Mouse (Mus musculus) cerebellum, adult 2 months (tissue): ENCODE measurements around the gene Pdzph1. TPM values are rescaled to one million over a fixed set of nuclear protein-coding genes. Genes with fewer than 3 reads are reported as not detected.

Experiments used
- DNase-seq, 2 experiments: peaks; one replicate each; pipeline ENCODE4 v3.0.0; 2021
- H3K27ac ChIP-seq: fragments of 200-500 bp; 2 replicates; pipeline ENCODE4 v1.5.1; 2012; ENCODE audit warnings: low read length, control low read depth, inconsistent platforms; ENCODE audit not compliant: insufficient read depth
- H3K27me3 ChIP-seq: fragments of 200-500 bp; 2 replicates; pipeline ENCODE4 v1.6.1; 2012; ENCODE audit warnings: inconsistent platforms, mild to moderate bottlenecking, low read length, moderate library complexity; ENCODE audit not compliant: control insufficient read depth, insufficient read depth
- H3K4me1 ChIP-seq: fragments of 200-500 bp; 2 replicates; pipeline ENCODE4 v1.6.1; 2011; ENCODE audit warnings: low read length; ENCODE audit not compliant: control insufficient read depth, insufficient read depth
- H3K4me3 ChIP-seq: fragments of 200-500 bp; replicated peaks from 2 replicates; pipeline ENCODE3; 2011; ENCODE audit warnings: mild to moderate bottlenecking, low read depth, low read length, control low read depth; ENCODE audit not compliant: insufficient read depth
- CTCF ChIP-seq: fragments of 200-500 bp; IDR thresholded peaks from 2 replicates; pipeline ENCODE4 v1.5.1; 2011; ENCODE audit warnings: low read depth, mild to moderate bottlenecking, control low read depth, low read length, moderate library complexity, borderline replicate concordance; ENCODE audit not compliant: insufficient read depth
- POLR2A ChIP-seq: fragments of 200-500 bp; IDR thresholded peaks from 2 replicates; pipeline ENCODE4 v1.6.1; 2011; ENCODE audit warnings: low read length, control low read depth, borderline replicate concordance; ENCODE audit not compliant: insufficient read depth
- WGBS: fragments of 180-500 bp; shearing (Covaris S2); methylation state at CpG from one replicate; pipeline ENCODE4 v1.1.7; 2018; 5-methylcytosine and 5-hydroxymethylcytosine counted together
- polyA plus RNA-seq: library from polyadenylated mRNA; depleted of rRNA; stranded (reverse); fragments of >200 nt; gene quantifications from 2 replicates; pipeline ENCODE4 v1.2.3, GENCODE M21; 2012

Pdzph1 gene
- polyA plus RNA-seq, 1 experiment: 1.6 TPM

GRCm38 (mm10) chr17:58937533-58937932, 53.6 kb downstream of the Pdzph1 start:
- WGBS: 10% methylated on average over 4 of the region's 4 CpGs
- Histone ChIP-seq H3K4me3 (no peak overlapping the region), H3K27ac (no peak overlapping the region), H3K4me1 (no peaks in the 10 kb centered on the region), H3K27me3 (no peaks in the 10 kb centered on the region)
- DNase-seq: no peak
- TF ChIP-seq POLR2A (no peak), CTCF (no peak)

DNA sequence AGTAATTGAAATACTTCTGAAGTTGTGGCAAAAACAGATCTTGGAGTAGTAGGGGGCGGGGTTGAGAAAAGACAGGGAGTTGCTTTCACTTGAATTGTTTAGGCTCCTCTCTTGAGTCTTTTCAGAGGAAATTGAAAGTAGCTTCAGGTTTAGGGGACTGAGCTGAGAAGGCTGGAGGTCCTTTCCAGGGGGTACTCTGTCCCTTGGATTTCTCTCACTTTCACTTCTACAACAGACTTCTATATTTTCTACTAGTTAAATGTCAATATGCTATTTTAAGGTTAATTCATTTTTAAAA, 58.2 kb downstream of the Pdzph1 start:
- TF ChIP-seq POLR2A (no peak), CTCF (no peak)
- Histone ChIP-seq H3K4me1 (no peaks in the 10 kb centered on the region), H3K4me3 (no peak overlapping the region), H3K27ac (no peak overlapping the region), H3K27me3 (no peaks in the 10 kb centered on the region)
- WGBS: 50% methylated on average over 1 of the region's 1 CpGs
- DNase-seq: no peak

GRCm38 (mm10) chr17:58932279-58932982, 58.7 kb downstream of the Pdzph1 start:
- Histone ChIP-seq H3K27ac (no peak overlapping the region), H3K27me3 (no peaks in the 10 kb centered on the region), H3K4me1 (no peaks in the 10 kb centered on the region), H3K4me3 (no peak overlapping the region)
- no peak for DNase-seq
- TF ChIP-seq POLR2A: no peak
- TF ChIP-seq CTCF: no peak
- 14% methylated on average over 2 of the region's 2 CpGs for WGBS

GRCm38 (mm10) chr17:58924754-58925546, 66.2 kb downstream of the Pdzph1 start:
- WGBS: 77% methylated on average over 10 of the region's 10 CpGs
- DNase-seq: no peak
- H3K27ac ChIP-seq: no peak overlapping the region
- no peaks in the 10 kb centered on the region for H3K4me1 ChIP-seq
- H3K27me3 ChIP-seq: no peaks in the 10 kb centered on the region
- TF ChIP-seq CTCF (no peak), POLR2A (no peak)
- H3K4me3 ChIP-seq: no peak overlapping the region

GRCm38 (mm10) chr17:58923901-58924476, 67.2 kb downstream of the Pdzph1 start:
- no peaks in the 10 kb centered on the region for H3K27me3 ChIP-seq
- DNase-seq: no peak
- no peaks in the 10 kb centered on the region for H3K4me1 ChIP-seq
- TF ChIP-seq CTCF: no peak
- no peak for TF ChIP-seq POLR2A
- no peak overlapping the region for H3K27ac ChIP-seq
- H3K4me3 ChIP-seq: no peak overlapping the region
- WGBS: 57% methylated on average over 11 of the region's 11 CpGs

DNA sequence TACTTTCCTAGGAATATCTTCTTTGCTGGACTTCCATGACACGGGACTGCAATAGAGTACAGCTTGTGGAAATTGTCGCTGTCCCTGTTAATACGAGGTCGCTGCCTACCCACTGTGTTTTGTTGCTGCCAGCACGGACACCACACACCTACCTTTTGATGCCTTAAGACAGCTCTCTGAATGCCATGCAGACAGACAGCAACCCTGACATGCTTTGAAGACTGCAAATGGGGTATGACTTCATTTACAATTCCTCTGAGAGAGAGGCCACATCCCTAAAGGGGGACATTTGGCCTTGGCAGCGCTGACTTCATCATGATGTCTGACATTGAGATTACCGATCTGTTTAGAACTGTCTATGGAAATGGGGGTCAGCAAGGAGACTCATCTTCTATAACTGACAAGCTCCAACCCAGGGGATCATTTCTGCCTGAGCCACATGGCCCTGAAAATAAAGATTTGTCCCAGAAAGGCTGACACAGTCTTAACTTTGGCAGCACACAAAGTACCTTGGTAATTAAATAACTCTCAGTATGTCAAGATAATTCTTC, 67.8 kb downstream of the Pdzph1 start:
- Histone ChIP-seq H3K4me3 (no peak overlapping the region), H3K4me1 (no peaks in the 10 kb centered on the region), H3K27me3 (no peaks in the 10 kb centered on the region), H3K27ac (no peak overlapping the region)
- WGBS: 41% methylated on average over 7 of the region's 7 CpGs
- DNase-seq: no peak
- TF ChIP-seq CTCF (no peak), POLR2A (no peak)

DNA sequence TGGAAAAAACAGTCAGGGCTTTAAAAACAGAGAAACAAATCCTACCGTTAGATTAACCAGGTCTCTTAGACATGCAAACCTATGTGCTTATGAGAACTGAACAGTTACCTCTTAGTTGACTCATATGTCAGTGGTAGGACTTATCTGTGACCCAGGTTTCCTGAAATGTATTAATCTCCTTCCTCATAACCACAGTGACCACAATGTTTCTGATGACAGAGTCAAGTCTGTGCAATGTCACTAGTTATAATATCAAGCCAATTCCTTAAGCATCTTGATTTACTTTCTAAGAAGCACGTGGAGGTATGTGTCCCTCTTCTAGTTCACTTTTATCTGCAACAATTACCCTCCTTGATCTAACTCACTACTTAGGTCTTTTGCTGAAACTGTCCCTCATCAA, 68.4 kb downstream of the Pdzph1 start:
- Histone ChIP-seq H3K4me3 (no peak overlapping the region), H3K27me3 (no peaks in the 10 kb centered on the region), H3K27ac (no peak overlapping the region), H3K4me1 (no peaks in the 10 kb centered on the region)
- DNase-seq: no peak
- 95% methylated on average over 2 of the region's 2 CpGs for WGBS
- TF ChIP-seq POLR2A: no peak
- no peak for TF ChIP-seq CTCF
